Mouse (Mus musculus) megakaryocyte, embryonic 14.5 days (primary cell): ENCODE measurements at regions not wholly inside any gene's neighbourhood (a gene's known extent, or its start where the extent isn't known, plus 50 kb on each side); places are given as distances from the start of the nearest gene placed in this dataset.

Experiments
- FLI1 ChIP-seq: IDR thresholded peaks from 2 replicates; pipeline ENCODE4 v1.6.1; 2012; ENCODE audit warnings: low read length, inconsistent platforms, mixed read lengths
- GATA1 ChIP-seq: IDR thresholded peaks from 3 replicates; pipeline ENCODE4 v1.6.1; 2012; ENCODE audit warnings: mixed read lengths, low read length, inconsistent platforms, borderline replicate concordance

DNA sequence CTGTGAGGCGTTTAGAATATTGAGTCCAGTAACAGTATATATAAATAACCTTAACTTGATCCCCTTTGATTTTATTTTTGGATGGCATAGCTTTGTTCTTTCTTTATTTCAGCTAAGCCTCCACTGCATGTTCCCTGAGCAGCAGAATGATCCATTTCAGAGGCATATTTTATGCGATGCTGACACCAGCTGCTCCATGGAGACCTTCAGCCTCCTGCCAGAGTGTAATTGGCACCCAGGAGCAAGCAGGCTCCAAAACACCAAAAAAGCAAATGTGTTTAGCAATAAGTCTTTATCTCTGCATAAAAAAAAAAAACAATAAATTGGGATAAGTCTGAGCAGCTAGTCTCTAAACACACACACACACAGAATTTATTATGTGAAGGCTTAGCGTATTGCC lies 170.7 kb upstream of the Dkk2 start:
- TF ChIP-seq GATA1 (no peak), FLI1 (no peak)
